Mouse (Mus musculus) thymus, postnatal 10 days (tissue): ENCODE data around the gene Pcmtd2.
"Not testable (repeated sequence)": the region's sequence is repeated elsewhere in the genome, so short reads cannot be mapped to it uniquely, and the experiment has no call there.

ENCODE experiments used
- DNase-seq, 2 experiments: peaks; one replicate each; pipeline ENCODE4 v3.0.0; 2021; ENCODE audit warnings: low spot score in 2 of 2

Pcmtd2 gene

GRCm38 (mm10) chr2:181837372-181838292 is at the start of gene Pcmtd2:
Gene Pcmtd2, plus strand, starts transcription at chr2:181837854.
- DNase-seq, result peak; percentile 83 to 90

GRCm38 (mm10) chr2:181789396-181789795 is 48.3 kb upstream of the Pcmtd2 start:
- no peak for DNase-seq

DNA sequence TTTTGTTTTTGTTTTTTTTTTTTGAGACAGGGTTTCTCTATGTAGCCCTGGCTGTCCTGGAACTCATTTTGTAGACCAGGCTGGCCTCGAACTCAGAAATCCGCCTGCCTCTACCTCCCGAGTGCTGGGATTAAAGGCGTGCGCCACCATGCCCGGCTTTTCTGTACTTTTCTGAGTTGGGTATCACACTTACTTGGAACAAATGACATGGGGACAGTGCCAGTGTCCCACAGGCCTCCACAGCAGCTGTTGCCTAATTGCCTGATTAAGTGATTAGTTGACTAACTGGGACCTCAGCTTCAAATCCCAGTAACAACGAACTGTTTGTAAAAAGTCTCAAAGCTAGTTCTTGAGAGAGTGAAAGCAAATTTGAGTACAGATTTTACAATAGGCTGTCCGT is 44.5 kb upstream of the Pcmtd2 start:
- not testable (repeated sequence) for DNase-seq

DNA sequence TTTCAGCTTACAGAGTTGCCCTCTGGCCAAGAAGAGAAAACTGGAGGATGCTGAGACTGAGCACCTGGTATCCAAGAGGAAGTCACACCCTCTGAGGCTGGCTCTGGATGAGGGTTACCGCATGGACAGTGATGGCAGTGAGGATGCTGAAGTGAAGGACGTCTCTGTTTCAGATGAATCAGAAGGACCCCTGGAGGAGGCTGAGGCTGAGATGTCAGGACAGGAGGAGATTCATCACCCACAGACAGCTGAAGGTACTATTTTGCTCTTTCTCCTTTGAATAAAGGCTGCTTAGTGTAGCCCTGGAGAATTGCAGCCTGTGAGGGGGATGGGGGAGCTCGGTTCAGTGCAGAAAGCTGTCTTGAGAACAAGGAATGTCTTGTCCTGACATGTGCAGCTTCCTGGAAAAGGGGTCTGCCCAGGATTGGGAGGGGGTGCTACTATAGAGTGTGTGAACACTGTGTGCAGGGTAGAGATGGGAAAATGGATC is 42.0 kb upstream of the Pcmtd2 start:
- DNase-seq, result no peak

DNA sequence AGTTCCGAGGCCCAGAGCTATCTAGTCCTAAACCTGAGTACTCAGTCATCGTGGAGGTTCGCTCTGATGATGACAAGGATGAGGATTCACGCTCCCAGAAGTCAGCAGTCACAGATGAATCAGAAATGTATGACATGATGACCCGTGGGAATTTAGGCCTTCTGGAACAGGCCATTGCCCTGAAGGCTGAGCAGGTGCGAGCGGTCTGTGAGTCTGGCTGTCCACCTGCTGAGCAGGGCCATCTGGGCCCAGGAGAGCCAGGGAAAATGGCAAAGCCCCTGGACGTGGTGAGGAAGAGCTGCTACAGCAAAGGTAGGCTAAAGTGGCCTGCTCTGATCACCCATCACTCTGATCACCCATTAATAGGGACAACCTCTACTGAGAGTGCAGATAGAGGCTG is 40.0 kb upstream of the Pcmtd2 start:
- DNase-seq, result no peak

DNA sequence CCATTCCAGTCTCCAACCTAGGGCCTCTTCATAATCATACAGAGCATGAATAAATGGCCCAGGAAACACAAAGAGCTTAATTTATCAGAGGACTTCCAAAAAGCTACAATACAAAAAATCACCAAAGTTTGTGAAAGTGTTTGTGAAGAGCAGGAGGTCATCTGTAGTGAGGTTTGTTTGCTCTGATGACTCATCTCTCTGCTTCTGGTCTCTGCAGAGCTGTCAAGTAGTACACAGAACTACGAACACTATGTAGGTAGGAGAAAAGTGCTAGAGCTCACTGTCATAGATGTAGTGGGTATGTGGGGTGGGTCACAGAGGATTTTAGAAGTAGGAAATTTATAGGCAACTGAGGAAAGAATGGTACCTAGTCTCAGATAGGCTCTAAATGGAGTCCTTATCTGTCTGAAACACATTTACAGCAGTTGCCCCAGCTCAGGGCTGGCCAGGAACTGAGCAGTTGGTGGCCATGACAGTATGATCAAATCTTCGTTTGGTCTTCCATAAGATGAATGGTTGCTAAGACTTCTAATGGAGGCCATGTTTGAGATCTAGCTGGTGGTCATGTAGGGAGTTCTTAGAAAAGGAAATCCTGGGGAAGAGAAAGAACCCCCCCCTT is 8.5 kb upstream of the Pcmtd2 start:
- DNase-seq, result no peak

GRCm38 (mm10) chr2:181832745-181833144 is 4.9 kb upstream of the Pcmtd2 start:
- DNase-seq, result no peak

GRCm38 (mm10) chr2:181838293-181838680 is 633 bp downstream of the Pcmtd2 start:
- DNase-seq, result peak in 1 of 2 experiments; percentile 4

GRCm38 (mm10) chr2:181845709-181846394 is 8.2 kb downstream of the Pcmtd2 start:
- DNase-seq, result no peak

DNA sequence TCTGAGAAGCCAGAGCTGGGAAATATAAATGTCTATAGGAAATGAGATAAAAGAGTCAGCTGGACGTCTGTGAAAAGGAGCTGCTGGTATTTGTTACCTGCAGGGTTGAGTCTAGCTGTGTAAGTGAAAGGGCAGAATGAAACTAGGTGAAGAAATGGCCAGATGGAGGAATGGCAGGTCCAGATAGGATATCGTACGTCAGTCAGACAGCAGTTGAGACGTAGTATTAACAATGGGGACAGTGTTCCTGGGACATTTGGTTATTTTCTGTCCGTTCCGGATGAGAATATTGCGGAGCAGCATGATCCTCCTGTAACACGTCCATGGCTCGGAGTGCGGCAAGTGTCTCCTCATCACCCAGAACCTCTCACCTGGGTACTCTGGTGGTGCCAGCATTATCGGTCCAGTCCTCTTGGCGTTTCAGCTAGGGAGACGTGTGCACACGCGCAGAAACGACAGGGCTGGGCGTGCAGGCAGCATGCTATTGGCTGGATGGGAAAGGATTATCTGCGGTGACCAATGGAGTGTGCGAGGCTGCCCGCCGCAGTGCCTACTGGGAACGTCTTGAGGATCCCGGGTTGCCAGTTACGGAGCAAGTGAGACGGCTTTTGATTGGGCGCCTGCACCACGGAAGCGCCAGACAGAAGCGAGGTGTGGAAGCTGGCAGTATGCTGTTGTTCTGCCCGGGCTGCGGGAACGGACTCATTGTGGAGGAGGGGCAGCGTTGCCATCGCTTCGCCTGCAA is 26.3 kb downstream of the Pcmtd2 start, which contains the start of gene Polr3k:
TSS of gene Polr3k (plus strand) at position 547 of the 745 bp plus-strand sequence.
- DNase-seq, result peak; percentile 86 to 88

- no peak for DNase-seq
Measured at GRCm38 (mm10) chr2:181864536-181864860, 26.8 kb downstream of the Pcmtd2 start.

DNA sequence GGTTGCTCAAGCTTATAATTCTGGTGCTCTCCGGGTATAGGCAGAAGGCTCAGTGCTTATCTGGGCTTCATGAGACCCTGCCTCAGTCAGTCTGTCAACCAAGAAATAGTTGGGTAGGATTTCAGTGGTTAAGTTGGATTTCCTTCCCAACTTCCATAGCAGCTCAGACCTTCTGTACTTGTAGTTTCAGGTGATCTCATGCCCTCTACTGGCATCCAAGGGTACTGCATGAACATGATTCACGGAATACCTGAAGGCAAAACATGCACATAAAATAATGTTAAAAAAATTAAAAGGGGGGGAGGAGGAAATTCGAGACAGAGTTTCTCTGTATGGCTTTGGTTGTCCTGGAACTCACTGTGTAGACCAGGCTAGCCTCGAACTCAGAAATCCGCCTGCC is 29.3 kb downstream of the Pcmtd2 start:
- DNase-seq, result peak; percentile 27 to 62

DNA sequence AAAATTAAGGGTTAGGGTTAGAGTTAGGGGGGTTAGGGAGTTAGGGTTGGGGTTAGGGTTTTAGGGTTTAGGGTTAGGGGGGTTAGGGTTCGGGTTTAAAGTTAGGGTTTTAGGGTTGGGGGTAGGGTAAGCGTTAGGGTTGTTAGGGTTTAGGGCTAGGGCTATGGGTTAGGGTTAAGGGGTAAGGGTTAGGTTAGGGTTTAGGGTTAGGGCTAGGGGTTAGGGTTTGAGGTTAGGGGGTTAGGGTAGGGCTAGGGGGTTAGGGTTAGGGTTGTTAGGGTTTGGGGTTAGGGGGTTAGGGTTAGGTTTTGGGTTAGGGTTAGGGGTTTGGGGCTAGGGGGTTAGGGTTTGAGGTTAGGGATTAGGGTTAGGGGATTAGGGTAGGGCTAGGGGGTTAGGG is 33.4 kb downstream of the Pcmtd2 start:
- no peak for DNase-seq

DNA sequence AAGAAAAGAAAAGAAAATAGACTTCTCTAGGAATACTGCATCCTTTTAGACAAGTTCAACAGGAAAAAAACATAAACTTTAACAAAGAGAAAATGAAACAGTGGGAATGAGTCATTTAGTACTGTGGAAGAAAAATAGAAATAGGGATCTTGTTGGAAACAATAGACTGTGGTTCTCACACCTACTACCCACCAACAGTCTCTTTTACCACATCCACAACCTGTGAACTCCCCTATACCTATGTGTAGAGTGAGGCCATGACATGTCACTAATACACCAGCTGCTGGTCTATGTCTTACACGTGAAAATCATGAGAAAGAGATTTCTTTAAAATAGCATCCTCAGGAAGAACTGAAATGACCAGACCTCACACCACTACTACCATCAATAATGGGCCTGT is 41.2 kb downstream of the Pcmtd2 start:
- DNase-seq, result no peak

GRCm38 (mm10) chr2:181883022-181883749 is 45.5 kb downstream of the Pcmtd2 start:
- no peak for DNase-seq
